Mouse (Mus musculus) adrenal gland, adult 2 months (tissue): ENCODE results near the gene Cmtm3. TPM values are rescaled to one million over a fixed set of nuclear protein-coding genes. Genes with fewer than 3 reads are reported as not detected.

Experiments used
- DNase-seq: peaks from one replicate; pipeline ENCODE4 v3.0.0; 2021
- polyA plus RNA-seq: library from polyadenylated mRNA; depleted of rRNA; stranded (reverse); fragments of >200 nt; gene quantifications from 2 replicates; pipeline ENCODE4 v1.2.3, GENCODE M21; 2012
- total RNA-seq, 2 experiments: library from RNA; stranded (reverse); gene quantifications; 2 replicates each; pipeline ENCODE4 v1.2.3; 2021

The Cmtm3 gene
- total and polyA plus RNA-seq, 3 experiments = 56.9 to 336 (median 110) TPM

DNA sequence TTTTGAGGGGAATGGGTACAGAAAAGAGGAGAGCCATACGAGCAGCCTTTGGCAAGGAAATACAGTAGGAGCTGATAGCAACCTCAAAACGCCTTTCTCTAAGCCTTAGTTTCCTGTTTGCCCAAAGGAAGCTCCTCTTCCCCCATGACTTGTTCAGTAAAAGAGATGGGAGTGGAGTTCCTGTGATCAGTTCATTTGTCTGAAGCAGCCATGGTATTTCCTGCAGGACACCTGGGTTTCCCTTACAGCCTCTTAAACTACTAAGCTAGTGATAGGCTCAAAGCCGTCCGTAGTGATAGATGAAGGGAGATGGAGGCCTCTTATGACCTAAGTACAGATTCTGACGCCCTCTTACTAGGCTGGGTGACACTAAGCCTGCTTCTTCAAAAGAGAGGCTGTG, 3.2 kb downstream of the Cmtm3 start:
- no peak for DNase-seq

DNA sequence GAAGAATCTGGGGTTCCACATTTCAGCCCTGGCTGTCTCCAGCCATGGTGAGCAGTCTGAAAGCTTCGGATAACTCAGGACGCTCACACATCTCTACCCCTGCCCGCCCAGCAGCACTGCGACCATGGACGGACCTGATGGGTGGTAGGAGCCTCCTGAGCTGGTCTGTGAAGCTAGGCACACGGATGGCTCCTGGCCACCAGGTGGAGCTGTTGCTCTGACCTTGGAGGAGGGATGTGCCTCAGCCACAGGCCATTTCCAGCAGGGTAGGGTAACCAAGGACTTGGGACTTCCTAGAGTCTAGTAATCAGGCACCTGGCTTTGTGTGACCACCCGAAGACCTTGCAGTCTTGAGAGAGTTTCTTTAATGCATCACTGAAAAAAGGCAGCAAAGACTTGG, 4.7 kb downstream of the Cmtm3 start:
- DNase-seq = peak; percentile 87

GRCm38 (mm10) chr8:104344622-104345021, 5.4 kb downstream of the Cmtm3 start:
- no peak for DNase-seq

DNA sequence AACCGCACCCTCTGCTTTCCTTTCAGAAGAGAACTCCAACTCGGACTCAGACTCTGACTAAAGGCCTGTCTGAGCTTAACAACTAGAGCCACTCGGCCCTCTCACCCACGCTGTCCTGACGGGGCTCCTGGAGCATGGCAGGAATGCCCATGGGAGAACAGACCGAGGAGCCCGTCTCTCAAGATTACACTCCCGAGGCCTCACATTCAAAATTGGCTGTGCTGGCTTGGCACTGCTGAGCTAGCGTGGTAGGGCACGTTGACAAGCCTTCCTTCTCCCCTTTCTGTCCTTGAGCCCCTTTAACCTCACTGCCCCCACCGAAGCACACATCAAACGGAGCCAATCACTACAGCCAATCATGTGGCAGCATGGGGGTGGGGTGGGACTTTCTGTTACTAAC, 7.5 kb downstream of the Cmtm3 start:
- peak; percentile 30 for DNase-seq

- no peak for DNase-seq
Observed at GRCm38 (mm10) chr8:104348971-104349370, 9.8 kb downstream of the Cmtm3 start.

- DNase-seq = no peak
Observed at GRCm38 (mm10) chr8:104350047-104350446, 10.8 kb downstream of the Cmtm3 start.

DNA sequence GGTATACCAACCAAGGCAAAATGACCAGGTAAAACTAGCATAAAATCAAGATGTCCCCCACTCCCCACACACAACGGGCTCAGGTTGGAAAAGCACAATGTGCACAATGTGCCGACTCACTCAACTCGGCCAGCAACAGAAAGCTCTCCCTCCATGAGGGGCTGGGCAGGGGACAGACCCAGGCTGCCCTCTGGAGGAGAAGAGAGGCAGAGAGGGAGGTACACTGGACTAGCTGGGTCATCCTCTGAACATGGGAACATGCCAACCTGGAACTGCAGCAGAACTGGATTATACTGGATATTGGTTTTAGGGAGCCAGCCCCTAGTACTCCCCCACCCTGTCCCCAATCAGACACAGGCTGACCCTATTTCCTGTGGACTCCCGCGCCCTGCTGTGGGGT, 14.0 kb downstream of the Cmtm3 start:
- DNase-seq = no peak

DNA sequence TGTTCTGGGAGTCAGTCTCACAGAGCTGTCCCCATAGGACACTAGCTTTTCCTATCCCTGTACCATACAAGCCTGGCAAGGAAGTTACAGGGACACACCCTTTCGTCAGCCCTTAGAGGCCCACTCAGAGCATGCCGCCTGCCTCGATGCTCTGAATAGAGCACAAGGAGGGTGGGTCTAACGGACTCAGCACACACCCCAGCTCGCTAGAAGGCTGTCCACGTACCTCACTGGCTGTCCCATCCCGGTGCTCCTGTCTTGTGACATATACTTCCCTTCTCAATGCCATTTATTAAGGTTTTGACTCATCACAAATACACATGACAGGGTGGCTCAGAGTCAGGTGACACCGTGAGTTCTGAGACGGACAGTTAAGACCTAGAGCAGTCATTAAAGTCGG, 15.3 kb downstream of the Cmtm3 start:
- DNase-seq = no peak

DNA sequence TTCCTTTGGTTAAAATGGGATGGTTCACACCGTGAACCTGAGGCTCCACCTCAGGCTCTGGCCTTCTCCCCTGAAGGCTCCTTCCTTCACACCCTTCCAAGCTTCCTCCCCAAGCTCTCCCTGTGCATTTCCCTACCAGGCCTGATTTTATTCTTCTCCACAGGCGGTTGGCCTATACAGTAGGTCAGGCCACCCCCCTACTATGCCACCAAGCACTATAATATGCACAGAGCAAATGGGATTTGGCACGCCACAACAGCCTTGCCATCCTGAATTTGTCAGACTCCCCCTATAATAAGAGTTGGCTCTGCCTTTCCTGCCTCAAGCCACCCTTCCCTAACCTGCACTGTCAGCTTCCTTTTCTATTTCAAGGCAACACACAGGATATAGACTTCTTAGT, 19.4 kb downstream of the Cmtm3 start:
- no peak for DNase-seq

DNA sequence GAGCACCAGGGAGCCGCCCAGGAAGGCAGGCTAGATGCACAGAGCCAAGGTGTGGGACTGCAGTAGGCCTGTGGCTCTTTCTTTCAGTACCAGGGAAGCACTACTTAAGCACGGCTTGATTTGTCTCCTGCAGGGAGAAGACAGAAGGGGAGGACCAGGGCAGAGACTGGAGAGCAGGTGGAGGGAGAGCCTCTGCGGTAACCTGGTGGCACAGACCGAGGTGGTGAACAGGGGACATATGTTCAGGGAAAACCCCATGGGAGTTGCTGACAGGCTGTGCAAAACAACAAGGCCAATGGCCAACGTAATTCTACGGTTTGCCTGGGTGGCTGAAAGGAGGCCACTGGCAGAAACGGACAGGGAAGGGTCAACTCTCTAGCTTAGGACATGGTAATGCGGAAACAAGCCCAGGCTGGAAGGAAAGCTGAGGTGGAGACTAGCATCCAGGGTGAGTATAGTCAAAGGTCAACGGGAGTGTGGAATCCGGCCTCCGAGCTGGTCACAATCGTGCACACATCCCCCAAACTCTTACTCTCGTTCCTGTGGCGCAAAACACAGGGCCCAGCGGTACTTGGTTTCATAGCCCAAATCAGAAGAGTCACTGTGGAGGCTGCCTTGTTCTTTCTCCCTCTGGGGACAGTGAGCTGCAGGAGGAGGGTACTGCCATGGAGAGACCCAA, 20.7 kb downstream of the Cmtm3 start:
- no peak for DNase-seq

DNA sequence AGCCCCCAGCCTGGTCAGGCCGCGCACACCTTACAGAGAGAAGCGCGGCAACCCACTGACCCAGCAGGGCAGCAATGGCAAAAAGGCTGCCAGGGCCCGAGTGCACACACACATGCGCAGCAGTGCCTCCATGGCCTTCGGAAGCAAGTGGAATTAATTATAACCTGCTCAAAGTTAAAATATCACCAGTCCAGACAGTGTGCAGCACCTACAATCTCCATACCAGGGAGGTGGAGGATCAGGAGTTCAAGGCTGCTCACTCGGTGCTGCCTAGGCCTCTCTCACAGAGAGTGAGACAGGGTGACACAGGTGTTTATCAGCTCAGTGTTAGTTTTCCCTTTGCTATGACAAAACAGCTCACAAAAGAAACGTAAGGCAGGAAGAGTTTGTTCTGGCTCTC, 26.5 kb downstream of the Cmtm3 start:
- no peak for DNase-seq

DNA sequence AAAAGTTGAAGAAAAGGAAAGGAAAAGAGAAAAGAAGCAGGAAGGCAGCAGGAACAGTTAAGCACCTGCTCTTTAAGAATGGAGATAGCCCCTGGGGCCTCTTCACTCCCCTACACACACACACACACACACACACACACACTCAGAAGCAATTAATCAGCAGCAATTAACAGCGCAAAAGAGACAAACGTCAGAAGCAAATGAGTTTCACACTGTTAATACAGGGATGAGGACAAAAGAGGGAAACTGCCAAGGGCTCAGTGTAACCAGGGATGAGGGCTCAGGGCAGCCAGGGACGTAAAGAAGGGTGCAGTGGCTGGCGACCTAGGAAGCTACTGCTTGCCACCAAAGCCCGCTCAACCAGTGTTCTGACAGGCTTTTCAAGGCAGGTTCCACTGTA, 28.2 kb downstream of the Cmtm3 start:
- no peak for DNase-seq

GRCm38 (mm10) chr8:104369591-104369990, 30.4 kb downstream of the Cmtm3 start:
- DNase-seq = no peak

DNA sequence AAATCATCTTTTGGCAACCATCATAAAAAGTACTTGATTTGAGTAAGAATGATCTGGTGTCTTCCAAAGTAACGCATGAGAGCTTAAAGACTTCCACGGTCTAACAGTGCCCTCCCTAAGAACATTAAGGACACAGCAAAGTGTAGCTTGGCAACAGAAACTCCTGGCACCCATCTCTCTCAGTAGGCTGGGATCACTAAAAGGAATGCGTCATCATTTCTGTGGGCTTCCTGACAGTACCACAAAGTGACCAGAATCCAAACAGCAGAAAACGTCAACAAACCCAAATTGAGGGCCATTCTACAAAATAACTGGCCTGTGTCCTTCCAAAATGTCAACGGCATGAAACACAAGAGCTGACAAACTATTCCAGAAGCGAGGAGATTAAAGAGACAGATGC, 30.9 kb downstream of the Cmtm3 start:
- peak; percentile 53 for DNase-seq

GRCm38 (mm10) chr8:104371121-104371520, 31.9 kb downstream of the Cmtm3 start:
- peak; percentile 48 for DNase-seq

DNA sequence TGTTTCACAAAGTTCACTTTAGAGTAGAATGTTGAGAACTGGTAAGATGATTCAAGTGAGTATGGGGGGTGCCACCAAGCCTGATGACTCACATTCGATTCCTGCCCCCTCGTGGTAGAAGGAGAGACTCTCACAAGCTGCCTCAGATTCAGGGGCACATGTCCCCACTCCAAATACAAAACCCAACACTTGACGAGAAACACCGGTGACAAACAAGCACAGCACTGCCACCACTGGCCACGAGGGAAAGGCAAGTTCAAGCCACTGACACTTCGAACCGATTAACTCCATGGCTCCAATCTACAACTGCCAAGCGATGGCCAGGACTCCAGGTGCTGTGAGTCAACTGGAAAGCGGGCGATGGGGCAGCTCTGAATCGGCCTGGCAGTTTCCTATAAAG, 34.6 kb downstream of the Cmtm3 start:
- DNase-seq = no peak

GRCm38 (mm10) chr8:104374269-104374668, 35.1 kb downstream of the Cmtm3 start:
- no peak for DNase-seq

DNA sequence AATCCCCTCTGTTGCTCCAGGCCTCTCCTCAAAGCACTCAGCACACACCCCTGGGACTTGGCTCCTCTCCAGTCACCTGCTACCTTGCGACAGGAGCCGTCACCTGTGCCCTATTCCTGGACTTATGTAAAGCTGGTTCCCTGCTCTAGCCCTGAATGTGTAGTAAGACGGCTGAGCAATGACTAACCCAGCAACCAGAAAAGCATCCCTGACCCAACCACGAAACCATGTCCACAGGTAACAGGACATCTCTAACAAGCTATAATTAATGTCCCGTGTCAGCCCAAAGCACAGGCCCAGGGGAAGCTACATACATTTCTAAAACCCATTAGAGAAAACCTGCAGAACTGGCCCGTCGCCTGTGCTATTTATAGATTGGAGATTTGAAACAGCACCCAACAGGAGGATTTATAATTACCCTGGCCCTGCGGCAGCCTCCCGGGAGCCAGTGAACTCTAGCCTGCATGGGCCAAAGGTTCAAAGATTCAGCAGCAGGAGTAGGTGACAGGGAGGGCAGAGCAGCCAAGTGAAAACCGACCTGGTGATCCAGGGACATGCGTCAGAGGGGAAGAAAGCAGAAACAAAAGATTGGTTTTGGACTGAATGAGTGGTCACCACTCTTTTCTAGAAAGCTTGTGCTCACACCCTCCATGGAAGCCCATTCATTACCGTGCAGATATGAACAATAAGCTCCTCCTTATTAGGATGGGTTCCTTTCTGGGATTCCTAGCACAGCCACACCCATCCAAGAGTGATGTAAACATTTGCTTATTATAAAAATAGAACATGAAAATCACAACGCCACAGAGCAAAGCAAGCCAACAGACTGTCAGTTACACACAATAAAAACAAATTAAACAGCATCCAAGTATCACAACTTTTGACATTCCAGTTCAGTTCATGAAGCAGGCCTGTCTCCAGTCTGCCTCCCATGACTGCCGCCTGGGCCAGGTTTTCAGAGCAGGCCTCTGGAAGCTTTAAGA, 35.9 kb downstream of the Cmtm3 start:
- DNase-seq = peak; percentile 46

DNA sequence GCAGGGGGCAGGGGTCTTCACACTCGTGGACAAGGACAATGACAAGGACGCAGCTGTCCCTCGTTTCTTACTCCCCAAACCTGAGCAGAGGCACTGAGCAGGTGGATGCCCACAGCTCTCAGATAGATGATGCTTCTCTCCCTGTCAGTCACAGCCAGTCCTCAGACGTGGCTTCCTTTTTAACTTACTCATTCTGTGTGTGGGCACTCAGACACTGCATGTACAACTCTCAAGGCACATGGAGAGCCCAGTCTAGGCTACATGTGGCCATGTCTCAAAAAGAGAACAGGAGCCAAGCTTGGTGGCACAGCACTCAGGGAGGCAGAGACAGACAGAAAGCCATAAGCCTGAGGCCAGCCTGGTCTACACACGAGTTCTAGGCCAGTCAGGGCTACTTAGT, 36.7 kb downstream of the Cmtm3 start:
- DNase-seq = no peak

DNA sequence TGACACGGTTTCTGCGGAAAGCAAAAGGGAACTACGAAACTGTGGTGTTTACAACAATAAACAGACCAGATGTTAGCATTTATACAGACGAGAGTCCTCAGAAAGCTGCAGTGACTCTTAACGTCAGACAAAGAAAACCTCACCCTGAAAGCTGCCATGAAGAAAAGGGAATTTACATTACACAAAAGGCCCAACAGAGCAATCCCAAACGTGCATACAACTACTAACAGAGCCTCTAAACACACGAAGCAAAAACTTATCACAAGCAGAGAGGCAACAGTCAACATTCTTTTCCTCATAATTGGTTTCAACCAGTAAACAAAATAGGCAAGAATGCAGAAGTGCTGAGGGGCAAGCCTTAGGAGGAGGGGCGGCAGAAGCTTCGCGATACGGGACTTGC, 37.5 kb downstream of the Cmtm3 start:
- DNase-seq = no peak

- DNase-seq = no peak
Observed at GRCm38 (mm10) chr8:104379301-104379836, 40.2 kb downstream of the Cmtm3 start.

DNA sequence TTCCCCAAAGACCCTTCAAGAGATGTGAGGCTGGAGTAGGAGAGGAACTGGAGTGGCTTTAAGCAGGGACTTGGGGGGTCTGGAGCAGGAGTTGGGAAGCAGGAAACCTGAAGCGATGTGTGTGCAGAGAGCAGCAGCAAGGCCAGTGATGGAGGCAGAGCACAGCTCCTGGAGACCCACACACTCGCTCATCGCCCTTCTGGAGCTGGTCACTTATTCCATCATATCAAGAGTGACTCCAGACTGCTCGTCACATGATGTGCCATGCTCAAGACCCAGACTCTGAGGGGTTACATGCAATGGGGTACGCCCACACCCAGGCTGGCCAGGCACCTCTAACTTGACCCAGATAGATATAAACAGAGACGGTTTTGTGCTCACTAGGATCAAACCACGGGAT, 41.1 kb downstream of the Cmtm3 start:
- no peak for DNase-seq

- DNase-seq = no peak
Observed at GRCm38 (mm10) chr8:104380961-104381411, 41.8 kb downstream of the Cmtm3 start.
